8 mouse cellular contexts compared by ENCODE assay signal in the genomic region with DNA sequence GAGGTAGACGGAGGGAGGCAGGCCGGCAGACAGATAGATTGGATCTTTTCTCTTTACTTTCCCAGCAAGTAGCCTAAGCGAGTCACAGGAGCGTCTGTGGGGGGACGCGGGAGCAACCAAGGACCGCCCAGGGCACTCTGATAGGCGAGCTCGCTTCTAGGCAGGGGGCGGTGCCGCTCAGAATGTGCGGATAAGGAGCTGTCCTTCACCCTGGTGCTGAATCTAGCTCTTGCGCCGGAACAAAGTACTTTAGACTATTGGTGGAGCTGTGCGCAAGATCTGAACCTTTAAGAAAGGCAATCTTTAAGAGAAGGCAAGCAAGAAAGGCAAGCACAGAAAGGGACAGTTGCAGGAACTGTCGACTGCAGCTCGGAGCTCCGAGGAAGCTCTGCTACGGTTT. TPM values are rescaled to one million over a fixed set of nuclear protein-coding genes. Genes with fewer than 3 reads are reported as not detected.
DNase-seq lines count a peak whose midpoint lies in the region; ATAC-seq lines count a peak whose summit lies in the region.
"Had no signal": no experiment of that assay in that cellular context is flagged by ENCODE, and none has a peak within 500 bp of the region (broad histone marks: within the 10 kb centered on the region; RNA-seq: fewer than 3 reads in every experiment).

No protein-coding gene starts in this region.

- no peaks in the 10 kb centered on the region for H3K36me3 ChIP-seq in embryonic facial prominence, embryonic 15.5 days
- H3K36me3 ChIP-seq in hindbrain, embryonic 12.5 days, result no peaks in the 10 kb centered on the region

- WGBS in embryonic facial prominence, embryonic 15.5 days, result 2% methylated on average over 19 of the region's 19 CpGs
- under 1% methylated on average over 19 of the region's 19 CpGs for WGBS in hindbrain, embryonic 12.5 days

- H3K4me3 ChIP-seq in embryonic facial prominence, embryonic 15.5 days (replicated peaks), result no peak overlapping the region
- peak overlapping the region; percentile 33 for H3K4me3 ChIP-seq in hindbrain, embryonic 12.5 days
- H3K4me3 ChIP-seq: heart, adult 2 months had no signal

- no peaks in the 10 kb centered on the region for H3K4me1 ChIP-seq in embryonic facial prominence, embryonic 15.5 days
- H3K4me1 ChIP-seq in hindbrain, embryonic 12.5 days, result no peaks in the 10 kb centered on the region

- H3K9me3 ChIP-seq in embryonic facial prominence, embryonic 15.5 days (replicated peaks), result no peaks in the 10 kb centered on the region
- no peaks in the 10 kb centered on the region for H3K9me3 ChIP-seq in hindbrain, embryonic 12.5 days (replicated peaks)

- peak; percentile 78 for DNase-seq in R1 (ENCODE audit: low read depth, low spot score)
- DNase-seq in adrenal gland, postnatal 14 days, result peak; percentile 80
- peak; percentile 22 to 58 for DNase-seq in layer of hippocampus, postnatal 25 days (ENCODE audit: extremely low spot score in 1 of 2, low spot score in 1 of 2)
- DNase-seq in right cerebral cortex, postnatal 25 days, result peak; percentile 46

- no peaks in the 10 kb centered on the region for H3K27me3 ChIP-seq in embryonic facial prominence, embryonic 15.5 days
- H3K27me3 ChIP-seq in hindbrain, embryonic 12.5 days, result no peaks in the 10 kb centered on the region

- H3K27ac ChIP-seq in embryonic facial prominence, embryonic 15.5 days (replicated peaks), result no peak overlapping the region
- H3K27ac ChIP-seq in hindbrain, embryonic 12.5 days, result no peak overlapping the region
- H3K27ac ChIP-seq: heart, adult 2 months had no signal

- 0 out of 2 replicates have a peak, but pooled peaks have one; percentile 54 for ATAC-seq in embryonic facial prominence, embryonic 15.5 days (ENCODE audit: insufficient number of reproducible peaks, low FRiP score, low TSS enrichment, low read depth)
- ATAC-seq in hindbrain, embryonic 12.5 days (ENCODE audit: low FRiP score), result peak; percentile 91
- ATAC-seq in megakaryocyte-erythroid progenitor cell, adult 5-6 weeks (replicated peaks; ENCODE audit: low FRiP score, low TSS enrichment, poor library complexity, severe bottlenecking), result peak; percentile 75; the same call in 1 of the 2 replicates

- peak overlapping the region; percentile 34; the same call in 1 of the 2 replicates for H3K4me2 ChIP-seq in embryonic facial prominence, embryonic 15.5 days (replicated peaks)
- H3K4me2 ChIP-seq in hindbrain, embryonic 12.5 days (replicated peaks), result peak overlapping the region; percentile 57

- no peak overlapping the region for H3K9ac ChIP-seq in embryonic facial prominence, embryonic 15.5 days
- H3K9ac ChIP-seq in hindbrain, embryonic 12.5 days, result peak overlapping the region; percentile 47

RNA-seq across cellular contexts. Expression of a gene that starts 0.4 kb away (rescaled TPM):
- total RNA-seq in adrenal gland, postnatal 14 days (2021), result 0.86 and 1.7 TPM in 2 replicates
- polyA plus RNA-seq in embryonic facial prominence, embryonic 15.5 days (2015; fragmentation: Nextera tagmentation; extraction: Ambion mirVana), result not detected in 2 replicates
- 0.33 and 0.43 TPM in 2 replicates for polyA plus RNA-seq in hindbrain, embryonic 12.5 days (2016; fragmentation: Nextera tagmentation; extraction: Ambion mirVana)
- 10 to 100 TPM; 17.8 to 23.2 TPM for total RNA-seq in layer of hippocampus, postnatal 25 days (2021)
- not detected in 2 replicates for total RNA-seq in megakaryocyte-erythroid progenitor cell, adult 5-6 weeks (2014; fragmentation: Nextera tagmentation)
- total RNA-seq in megakaryocyte-erythroid progenitor cell, adult 5-6 weeks (2017), result not detected in 2 replicates
- polyA plus RNA-seq: heart, adult 2 months had no signal
